Mouse (Mus musculus) hindbrain, embryonic 11.5 days (tissue): ENCODE results near the gene Nubp1. TPM values are rescaled to one million over a fixed set of nuclear protein-coding genes. Genes with fewer than 3 reads are reported as not detected.

ENCODE experiments used
- ATAC-seq: fragments of 200-750 bp; cut with Nextera tagmentation; 2 replicates; pipeline ENCODE4 v1.8.0; 2017; ENCODE audit warnings: mild to moderate bottlenecking, moderate TSS enrichment, moderate library complexity; ENCODE audit not compliant: low FRiP score
- DNase-seq: peaks from one replicate; pipeline ENCODE4 v3.0.0-alpha.2; 2015; ENCODE audit warnings: low spot score
- H3K27ac ChIP-seq: fragments of 300-500 bp; sonication (generic); 2 replicates; pipeline ENCODE4 v1.5.1; 2014; ENCODE audit warnings: mild to moderate bottlenecking, low read depth, low read length
- H3K27me3 ChIP-seq: fragments of 300-500 bp; sonication (generic); 2 replicates; pipeline ENCODE4 v1.6.1; 2014; ENCODE audit warnings: mild to moderate bottlenecking, low read length, moderate library complexity, mixed read lengths; ENCODE audit not compliant: control insufficient read depth, insufficient read depth
- H3K36me3 ChIP-seq: fragments of 300-500 bp; sonication (generic); 2 replicates; pipeline ENCODE4 v1.6.1; 2014; ENCODE audit warnings: mild to moderate bottlenecking, low read length, moderate library complexity, mixed read lengths; ENCODE audit not compliant: control insufficient read depth, insufficient read depth
- H3K4me1 ChIP-seq: fragments of 300-500 bp; sonication (generic); replicated peaks from 2 replicates; pipeline ENCODE4 v1.6.1; 2014; ENCODE audit warnings: low read length, mixed read lengths; ENCODE audit not compliant: control insufficient read depth, insufficient read depth
- H3K4me2 ChIP-seq: fragments of 300-500 bp; sonication (generic); replicated peaks from 2 replicates; pipeline ENCODE4 v1.6.1; 2014; ENCODE audit warnings: mild to moderate bottlenecking, low read depth, low read length
- H3K4me3 ChIP-seq: fragments of 300-500 bp; sonication (generic); 2 replicates; pipeline ENCODE4 v1.5.1; 2014; ENCODE audit warnings: low read depth, low read length
- H3K9ac ChIP-seq: fragments of 300-500 bp; sonication (generic); 2 replicates; pipeline ENCODE4 v1.6.1; 2014; ENCODE audit warnings: low read depth, low read length
- H3K9me3 ChIP-seq: fragments of 300-500 bp; sonication (generic); 2 replicates; pipeline ENCODE4 v1.6.1; 2016; ENCODE audit warnings: low read length; ENCODE audit not compliant: control insufficient read depth
- WGBS: fragments of 180-500 bp; shearing (Covaris S2); extraction: QIAGEN DNeasy Blood & Tissue Kit; methylation state at CpG from one replicate; pipeline ENCODE4 v1.1.7; 2014; 5-methylcytosine and 5-hydroxymethylcytosine counted together
- polyA plus RNA-seq: library from polyadenylated mRNA; unstranded; fragments of >200 nt; fragmentation: Nextera tagmentation; extraction: Ambion mirVana; gene quantifications from 2 replicates; pipeline ENCODE4 v1.2.1, GENCODE M21; 2014

Nubp1 gene
- polyA plus RNA-seq, 1 experiment from 2014 or later: 58.5 TPM

DNA sequence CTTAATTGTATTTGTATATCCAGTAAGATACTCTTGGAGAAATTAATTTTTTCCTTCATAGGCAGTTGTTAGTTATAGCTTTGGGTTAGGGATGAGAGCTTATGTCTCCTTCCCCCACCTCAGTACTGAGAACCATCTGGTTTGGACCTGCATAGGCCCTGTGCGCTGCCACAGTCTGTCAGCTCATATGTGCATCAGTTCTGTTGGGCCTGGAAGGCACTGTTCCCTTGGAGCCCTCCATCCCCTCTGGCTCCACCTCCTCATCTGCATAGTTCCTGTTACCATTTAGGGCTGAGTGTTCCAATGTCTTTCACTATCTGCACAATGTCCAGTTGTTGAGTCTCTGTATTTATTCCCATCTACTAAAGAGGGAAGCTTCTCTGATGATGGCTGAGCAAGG lies 56.5 kb downstream of the Nubp1 start:
- Histone ChIP-seq H3K9ac (no peak overlapping the region), H3K4me2 (no peak overlapping the region), H3K4me1 (no peaks in the 10 kb centered on the region), H3K27me3 (no peaks in the 10 kb centered on the region), H3K36me3 (no peaks in the 10 kb centered on the region), H3K27ac (no peak overlapping the region), H3K4me3 (no peak overlapping the region), H3K9me3 (no peaks in the 10 kb centered on the region)
- 81% methylated on average over 1 of the region's 1 CpGs for WGBS
- DNase-seq (no peak), ATAC-seq (no peak)

DNA sequence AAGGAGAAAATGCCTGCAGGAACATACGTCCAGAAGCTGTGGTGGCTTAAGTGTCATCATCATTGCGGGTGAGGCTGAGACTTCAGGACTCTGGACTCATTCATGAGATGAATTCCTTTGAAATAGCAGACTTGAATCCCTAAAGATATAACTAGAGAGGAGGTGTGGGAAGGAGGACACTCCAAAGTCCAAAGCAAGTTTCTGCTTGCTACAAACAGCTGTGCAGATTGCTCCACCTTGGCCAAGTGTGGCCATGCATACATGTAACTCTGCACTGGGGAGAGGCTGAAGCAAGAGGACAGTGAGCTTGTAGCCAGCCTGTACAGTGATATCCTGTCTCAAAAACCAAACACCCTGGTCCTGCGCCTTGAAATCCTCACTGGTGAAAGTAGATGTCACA lies 60.2 kb downstream of the Nubp1 start:
- 94% methylated on average over 3 of the region's 3 CpGs for WGBS
- no peak for ATAC-seq
- DNase-seq: no peak
- no peaks in the 10 kb centered on the region for H3K4me1 ChIP-seq
- H3K36me3 ChIP-seq: no peaks in the 10 kb centered on the region
- H3K27ac ChIP-seq: no peak overlapping the region
- H3K9ac ChIP-seq: no peak overlapping the region
- H3K27me3 ChIP-seq: no peaks in the 10 kb centered on the region
- no peak overlapping the region for H3K4me3 ChIP-seq
- H3K9me3 ChIP-seq: no peaks in the 10 kb centered on the region
- H3K4me2 ChIP-seq: no peak overlapping the region

Other genes with a start within 250 kb of the Nubp1 start
- 0.20 and 0.22 TPM in 2 replicates for gene Rpl39l, start 241.7 kb upstream of the Nubp1 start, polyA plus RNA-seq
- gene Atf7ip2, start 219.2 kb upstream of the Nubp1 start, polyA plus RNA-seq: 1.3 and 1.7 TPM in 2 replicates
- 2.6 and 3.6 TPM in 2 replicates for gene Emp2, start 98.0 kb upstream of the Nubp1 start, polyA plus RNA-seq
- 0.13 and 0.15 TPM in 2 replicates for gene Tekt5, start 16.5 kb upstream of the Nubp1 start, polyA plus RNA-seq
- gene Tvp23a, start 35.4 kb downstream of the Nubp1 start, polyA plus RNA-seq: 17.2 and 24.8 TPM in 2 replicates
- gene Ciita, start 68.1 kb downstream of the Nubp1 start, polyA plus RNA-seq: 0.27 and 0.36 TPM in 2 replicates
- gene Dexi, start 131.1 kb downstream of the Nubp1 start, polyA plus RNA-seq: 21.9 and 23.2 TPM in 2 replicates
- gene Clec16a, start 133.4 kb downstream of the Nubp1 start, polyA plus RNA-seq: 47.5 and 55.7 TPM in 2 replicates